Mouse (Mus musculus): ENCODE measurements around the gene Nxph4. TPM values are rescaled to one million over a fixed set of nuclear protein-coding genes. Genes with fewer than 3 reads are reported as not detected.

The Nxph4 gene
- polyA plus RNA-seq, 1 experiment from 2014 or later = 23.6 TPM

- DNase-seq (ENCODE audit: low spot score, missing footprints) = peak; percentile 89
- ATAC-seq (ENCODE audit: low FRiP score) = no peak
- peaks cover 58% of the 10 kb centered on the region for H3K27me3 ChIP-seq (ENCODE audit: control insufficient read depth, insufficient read depth, low read length)
- H3K9me3 ChIP-seq (ENCODE audit: control insufficient read depth, low read length) = no peaks in the 10 kb centered on the region
- H3K4me3 ChIP-seq (ENCODE audit: low read depth, low read length) = peak overlapping the region; percentile 40
- no peaks in the 10 kb centered on the region for H3K36me3 ChIP-seq (ENCODE audit: control insufficient read depth, insufficient read depth, low read length)
- H3K9ac ChIP-seq (ENCODE audit: low read length) = 0 out of 2 replicates have a peak overlapping the region, but pooled peaks have one; percentile 4
- peaks cover 53% of the 10 kb centered on the region for H3K4me1 ChIP-seq (ENCODE audit: control insufficient read depth, insufficient read depth, low read length)
- H3K4me2 ChIP-seq = peak overlapping the region; percentile 66
- H3K27ac ChIP-seq (ENCODE audit: low read depth, low read length) = peak overlapping the region; percentile 48
- WGBS = 4% methylated on average over 17 of the region's 17 CpGs
Measured at GRCm38 (mm10) chr10:127509837-127510701, 24.3 kb downstream of the Nxph4 start.

- peak overlapping the region; percentile 40 for H3K4me3 ChIP-seq (ENCODE audit: low read depth, low read length)
- peak overlapping the region; percentile 48 for H3K27ac ChIP-seq (ENCODE audit: low read depth, low read length)
- peak overlapping the region; percentile 66 for H3K4me2 ChIP-seq
- H3K27me3 ChIP-seq (ENCODE audit: control insufficient read depth, insufficient read depth, low read length) = peaks cover 50% of the 10 kb centered on the region
- H3K9me3 ChIP-seq (ENCODE audit: control insufficient read depth, low read length) = no peaks in the 10 kb centered on the region
- H3K4me1 ChIP-seq (ENCODE audit: control insufficient read depth, insufficient read depth, low read length) = peaks cover 46% of the 10 kb centered on the region
- peak; percentile 100 for DNase-seq (ENCODE audit: low spot score, missing footprints)
- peak; percentile 75 for ATAC-seq (ENCODE audit: low FRiP score)
- peak overlapping the region; percentile 48 for H3K9ac ChIP-seq (ENCODE audit: low read length)
- WGBS = under 1% methylated on average over 35 of the region's 35 CpGs
- no peaks in the 10 kb centered on the region for H3K36me3 ChIP-seq (ENCODE audit: control insufficient read depth, insufficient read depth, low read length)
Measured at GRCm38 (mm10) chr10:127509051-127509836, 25.1 kb downstream of the Nxph4 start.

GRCm38 (mm10) chr10:127508239-127508638 is 26.1 kb downstream of the Nxph4 start:
- Histone ChIP-seq H3K36me3 (ENCODE audit: control insufficient read depth, insufficient read depth, low read length) (no peaks in the 10 kb centered on the region), H3K4me3 (ENCODE audit: low read depth, low read length) (no peak overlapping the region), H3K4me1 (ENCODE audit: control insufficient read depth, insufficient read depth, low read length) (peaks cover 36% of the 10 kb centered on the region), H3K9me3 (ENCODE audit: control insufficient read depth, low read length) (no peaks in the 10 kb centered on the region), H3K9ac (ENCODE audit: low read length) (no peak overlapping the region; the same call in 1 of the 2 replicates), H3K27ac (ENCODE audit: low read depth, low read length) (no peak overlapping the region), H3K4me2 (peak overlapping the region; percentile 66), H3K27me3 (ENCODE audit: control insufficient read depth, insufficient read depth, low read length) (peaks cover 40% of the 10 kb centered on the region)
- DNase-seq (ENCODE audit: low spot score, missing footprints) = peak; percentile 98
- no peak for ATAC-seq (ENCODE audit: low FRiP score)
- WGBS = 1% methylated on average over 15 of the region's 15 CpGs

- no peak within 1 kb of the TSS for H3K4me2 ChIP-seq
- no peak within 1 kb of the TSS for H3K4me3 ChIP-seq (ENCODE audit: low read depth, low read length)
- no peak within 1 kb of the TSS for H3K27ac ChIP-seq (ENCODE audit: low read depth, low read length)
- no peak within 1 kb of the TSS for H3K9ac ChIP-seq (ENCODE audit: low read length)
- ATAC-seq (ENCODE audit: low FRiP score) = no peak
- H3K9me3 ChIP-seq (ENCODE audit: control insufficient read depth, low read length) = no peaks in the 10 kb centered on the region
- H3K27me3 ChIP-seq (ENCODE audit: control insufficient read depth, insufficient read depth, low read length) = no peaks in the 10 kb centered on the region; the same call in 1 of the 2 replicates
- 84% methylated on average over 13 of the region's 13 CpGs for WGBS
- peaks cover 4% of the 10 kb centered on the region for H3K36me3 ChIP-seq (ENCODE audit: control insufficient read depth, insufficient read depth, low read length)
- H3K4me1 ChIP-seq (ENCODE audit: control insufficient read depth, insufficient read depth, low read length) = no peaks in the 10 kb centered on the region
- peak; percentile 17 for DNase-seq (ENCODE audit: low spot score, missing footprints)
Measured at GRCm38 (mm10) chr10:127500894-127501893, 33.2 kb downstream of the Nxph4 start, which contains the start of gene Stac3. Gene Stac3, plus strand, starts transcription at chr10:127501686.

GRCm38 (mm10) chr10:127500042-127500441 is 34.3 kb downstream of the Nxph4 start:
- Histone ChIP-seq H3K27ac (ENCODE audit: low read depth, low read length) (no peak overlapping the region), H3K4me3 (ENCODE audit: low read depth, low read length) (no peak overlapping the region), H3K36me3 (ENCODE audit: control insufficient read depth, insufficient read depth, low read length) (peaks cover 10% of the 10 kb centered on the region), H3K27me3 (ENCODE audit: control insufficient read depth, insufficient read depth, low read length) (no peaks in the 10 kb centered on the region; the same call in 1 of the 2 replicates), H3K9ac (ENCODE audit: low read length) (no peak overlapping the region), H3K4me2 (no peak overlapping the region), H3K9me3 (ENCODE audit: control insufficient read depth, low read length) (no peaks in the 10 kb centered on the region), H3K4me1 (ENCODE audit: control insufficient read depth, insufficient read depth, low read length) (no peaks in the 10 kb centered on the region)
- 88% methylated on average over 4 of the region's 4 CpGs for WGBS
- ATAC-seq (ENCODE audit: low FRiP score) (no peak), DNase-seq (ENCODE audit: low spot score, missing footprints) (peak; percentile 10)

GRCm38 (mm10) chr10:127499516-127499915 is 34.8 kb downstream of the Nxph4 start:
- Histone ChIP-seq H3K9me3 (ENCODE audit: control insufficient read depth, low read length) (no peaks in the 10 kb centered on the region), H3K4me2 (no peak overlapping the region), H3K27ac (ENCODE audit: low read depth, low read length) (no peak overlapping the region), H3K36me3 (ENCODE audit: control insufficient read depth, insufficient read depth, low read length) (peaks cover 15% of the 10 kb centered on the region), H3K27me3 (ENCODE audit: control insufficient read depth, insufficient read depth, low read length) (no peaks in the 10 kb centered on the region; the same call in 1 of the 2 replicates), H3K4me3 (ENCODE audit: low read depth, low read length) (no peak overlapping the region), H3K4me1 (ENCODE audit: control insufficient read depth, insufficient read depth, low read length) (no peaks in the 10 kb centered on the region), H3K9ac (ENCODE audit: low read length) (no peak overlapping the region)
- 89% methylated on average over 5 of the region's 5 CpGs for WGBS
- no peak for DNase-seq (ENCODE audit: low spot score, missing footprints)
- no peak for ATAC-seq (ENCODE audit: low FRiP score)

GRCm38 (mm10) chr10:127496156-127496555 is 38.2 kb downstream of the Nxph4 start:
- WGBS = 96% methylated on average over 3 of the region's 3 CpGs
- Histone ChIP-seq H3K4me1 (ENCODE audit: control insufficient read depth, insufficient read depth, low read length) (no peaks in the 10 kb centered on the region), H3K9me3 (ENCODE audit: control insufficient read depth, low read length) (no peaks in the 10 kb centered on the region), H3K4me2 (no peak overlapping the region), H3K27ac (ENCODE audit: low read depth, low read length) (no peak overlapping the region), H3K9ac (ENCODE audit: low read length) (no peak overlapping the region), H3K36me3 (ENCODE audit: control insufficient read depth, insufficient read depth, low read length) (peaks cover 22% of the 10 kb centered on the region), H3K4me3 (ENCODE audit: low read depth, low read length) (no peak overlapping the region), H3K27me3 (ENCODE audit: control insufficient read depth, insufficient read depth, low read length) (no peaks in the 10 kb centered on the region)
- ATAC-seq (ENCODE audit: low FRiP score) = no peak
- DNase-seq (ENCODE audit: low spot score, missing footprints) = peak; percentile 73

GRCm38 (mm10) chr10:127492118-127492517 is 42.2 kb downstream of the Nxph4 start:
- Histone ChIP-seq H3K9me3 (ENCODE audit: control insufficient read depth, low read length) (no peaks in the 10 kb centered on the region), H3K4me2 (no peak overlapping the region), H3K36me3 (ENCODE audit: control insufficient read depth, insufficient read depth, low read length) (peaks cover 24% of the 10 kb centered on the region), H3K27ac (ENCODE audit: low read depth, low read length) (no peak overlapping the region), H3K4me3 (ENCODE audit: low read depth, low read length) (no peak overlapping the region), H3K4me1 (ENCODE audit: control insufficient read depth, insufficient read depth, low read length) (no peaks in the 10 kb centered on the region), H3K9ac (ENCODE audit: low read length) (no peak overlapping the region), H3K27me3 (ENCODE audit: control insufficient read depth, insufficient read depth, low read length) (no peaks in the 10 kb centered on the region)
- ATAC-seq (ENCODE audit: low FRiP score) (no peak), DNase-seq (ENCODE audit: low spot score, missing footprints) (peak; percentile 4)
- WGBS = 94% methylated on average over 3 of the region's 3 CpGs

All from midbrain, embryonic 11.5 days (tissue).